Mouse (Mus musculus) retina, adult 2 months (tissue): Measurements from ENCODE around the gene Ybx2.

Experiments
- DNase-seq: peaks from one replicate; pipeline ENCODE4 v3.0.0-alpha.2; 2012; ENCODE audit warnings: low read depth, low spot score

Ybx2 gene

DNA sequence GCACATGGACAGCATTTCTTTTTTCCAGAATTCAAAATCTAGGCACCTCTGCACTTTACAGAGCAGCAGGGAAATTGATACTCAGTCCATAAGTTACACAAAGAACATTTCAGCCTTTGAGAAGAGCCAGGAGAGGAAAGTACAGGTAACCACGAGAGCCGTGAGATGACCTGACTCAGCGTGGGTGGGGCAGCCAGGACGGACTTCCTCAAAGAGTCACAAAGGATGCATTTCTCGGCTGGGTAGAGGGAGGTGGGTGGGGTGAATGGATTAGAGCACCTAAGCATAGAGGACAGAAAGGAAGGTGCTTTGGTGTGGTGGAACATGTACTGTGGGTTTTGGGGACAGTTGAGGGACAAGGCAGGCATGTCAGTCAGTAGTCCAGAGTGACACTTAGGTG is 26.2 kb downstream of the Ybx2 start:
- no peak for DNase-seq

DNA sequence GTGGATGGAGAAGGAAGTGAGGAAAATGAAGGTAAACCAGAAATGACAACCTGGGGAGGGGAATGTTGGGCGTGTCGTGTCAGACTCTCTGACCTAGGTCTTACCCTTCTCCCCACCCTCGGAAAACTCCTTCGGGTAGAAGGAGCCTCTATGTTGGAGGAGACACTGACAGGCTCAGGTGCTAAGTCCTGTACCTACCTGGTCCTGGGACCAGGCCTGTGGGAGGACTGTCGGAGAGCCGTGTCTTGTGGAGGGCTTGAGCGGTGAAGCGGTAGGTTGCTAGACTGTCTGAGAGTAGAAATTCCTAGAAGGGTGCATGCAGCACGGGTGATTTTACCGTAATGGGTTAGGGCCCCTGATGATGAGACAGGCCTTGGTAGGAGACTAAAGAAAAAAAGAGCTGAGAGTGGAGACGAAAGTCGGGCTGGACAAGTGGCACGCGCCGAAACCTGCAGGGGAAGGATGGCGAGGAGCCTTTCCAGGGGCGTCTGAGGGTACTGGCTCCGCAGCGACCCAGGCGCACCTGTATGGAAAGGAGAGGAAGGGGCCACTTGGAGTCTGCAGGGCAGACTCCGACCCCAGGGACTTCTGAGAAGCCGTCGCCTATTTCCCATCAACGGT is 29.2 kb downstream of the Ybx2 start, which contains the start of gene Cldn7:
Cldn7 (plus strand) TSS at position 130 of the 621 bp plus-strand sequence.
- DNase-seq, result no peak

DNA sequence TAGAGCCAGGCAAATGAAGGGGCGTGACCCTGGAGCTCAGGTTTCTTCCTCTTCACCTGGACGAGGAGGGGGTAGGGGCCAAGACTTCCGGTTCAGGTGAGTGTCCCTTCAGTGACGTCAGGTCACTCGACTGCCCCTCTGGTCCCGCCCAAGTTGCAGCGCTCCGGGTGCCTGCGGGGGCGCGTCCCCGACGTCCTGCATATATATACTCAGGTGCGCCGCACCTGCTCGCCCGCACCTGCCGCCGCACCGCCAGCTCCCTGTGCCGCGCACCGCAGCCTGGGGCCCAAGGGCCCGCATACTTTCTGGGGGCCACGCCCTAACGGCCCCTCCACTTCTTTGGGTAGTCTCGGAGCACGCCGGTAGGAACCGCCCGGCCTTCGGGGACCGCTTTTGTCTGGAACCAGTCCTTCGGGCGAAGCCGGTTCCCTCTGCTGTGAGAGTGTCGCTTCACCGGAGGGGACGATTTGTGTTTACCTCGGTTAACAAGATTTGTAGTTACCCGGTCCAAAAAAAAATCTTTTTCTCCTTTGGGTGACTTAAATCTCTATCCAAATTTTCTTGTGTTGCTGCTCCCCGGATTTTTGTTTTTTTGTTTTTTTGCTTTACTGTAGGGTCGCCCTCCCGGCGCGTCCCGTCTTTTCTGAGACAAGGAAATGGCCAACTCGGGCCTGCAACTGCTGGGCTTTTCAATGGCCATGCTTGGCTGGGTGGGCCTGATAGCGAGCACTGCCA is 29.8 kb downstream of the Ybx2 start:
- no peak for DNase-seq

DNA sequence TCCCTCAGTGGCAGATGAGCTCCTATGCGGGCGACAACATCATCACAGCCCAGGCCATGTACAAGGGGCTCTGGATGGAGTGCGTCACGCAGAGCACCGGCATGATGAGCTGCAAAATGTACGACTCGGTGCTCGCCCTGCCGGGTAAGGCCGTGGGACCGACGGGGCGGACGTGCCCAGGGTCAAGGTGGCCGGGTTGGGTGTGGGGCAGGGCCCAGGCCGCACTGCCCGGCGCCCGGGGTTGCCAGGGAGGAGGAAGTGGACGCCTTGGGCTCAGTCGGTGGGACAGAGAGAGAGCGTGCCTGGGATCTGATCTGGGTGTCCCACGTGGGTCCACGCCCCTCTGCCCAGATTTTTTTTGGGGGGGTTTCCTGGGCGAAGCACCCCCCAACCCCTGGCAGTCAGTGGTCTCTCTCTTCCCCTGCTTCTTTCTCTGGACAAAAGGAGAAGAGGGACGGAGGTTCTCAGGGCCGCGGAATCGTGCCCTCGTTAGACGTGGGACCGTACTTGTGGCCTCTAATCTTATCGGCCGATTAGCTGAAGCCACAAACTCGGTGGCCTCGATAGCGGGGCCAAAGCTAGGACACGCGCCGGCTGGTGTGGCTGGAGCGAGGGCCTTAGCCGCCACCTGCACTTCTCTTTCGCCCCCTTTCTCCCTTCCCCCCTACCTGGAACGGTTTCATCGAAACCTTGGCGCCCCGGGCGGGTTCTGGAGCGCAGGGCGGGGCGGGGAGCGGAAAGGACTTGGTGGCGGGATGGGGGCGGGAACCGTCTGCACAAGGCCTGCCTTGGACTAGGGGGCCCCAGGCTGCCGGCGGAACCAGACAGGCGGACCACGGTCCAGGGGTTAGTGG is 30.6 kb downstream of the Ybx2 start:
- no peak for DNase-seq

DNA sequence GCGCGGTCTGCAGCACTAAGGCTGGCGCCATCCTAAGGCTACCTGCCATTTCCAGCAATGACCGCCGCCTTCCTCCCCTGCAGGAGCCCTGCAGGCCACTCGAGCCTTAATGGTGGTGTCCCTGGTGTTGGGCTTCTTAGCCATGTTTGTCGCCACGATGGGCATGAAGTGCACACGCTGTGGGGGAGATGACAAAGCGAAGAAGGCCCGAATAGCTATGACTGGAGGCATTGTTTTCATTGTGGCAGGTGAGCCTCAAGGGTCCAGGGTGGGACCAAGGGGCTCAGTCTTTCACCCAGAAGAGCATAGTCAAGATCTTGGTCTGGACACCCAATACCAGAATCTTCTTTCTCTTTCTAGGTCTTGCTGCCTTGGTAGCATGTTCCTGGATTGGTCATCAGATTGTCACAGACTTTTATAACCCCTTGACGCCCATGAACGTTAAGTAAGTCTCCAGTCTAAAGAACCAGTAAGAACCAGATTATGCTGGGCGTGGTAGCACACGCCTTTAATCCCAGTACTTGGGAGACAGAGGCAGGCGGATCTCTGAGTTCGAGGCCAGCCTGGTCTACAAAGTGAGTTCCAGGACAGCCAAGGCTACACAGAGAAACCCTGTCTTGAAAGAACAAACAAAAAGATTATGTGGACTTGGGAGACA is 31.4 kb downstream of the Ybx2 start:
- DNase-seq, result no peak

DNA sequence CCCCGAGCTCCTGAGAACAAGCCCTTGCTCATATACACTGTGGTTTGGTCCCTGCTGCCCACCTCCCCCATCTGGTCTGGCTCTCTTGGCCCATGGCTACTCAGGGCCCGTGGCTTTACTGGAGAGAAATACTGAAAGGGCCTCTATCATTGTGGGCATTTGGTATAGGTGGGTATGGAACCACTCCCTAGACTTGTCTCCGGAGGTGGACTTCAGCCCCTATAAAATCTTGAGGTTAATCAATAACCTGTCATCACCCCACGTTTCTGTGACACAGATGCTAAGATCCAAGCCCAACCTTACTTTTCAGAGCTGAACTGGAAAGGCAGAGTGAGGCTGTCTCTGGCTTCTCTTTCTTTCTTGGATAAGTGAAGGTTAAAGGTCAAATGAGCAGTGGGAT is 33.2 kb downstream of the Ybx2 start:
- DNase-seq, result no peak

DNA sequence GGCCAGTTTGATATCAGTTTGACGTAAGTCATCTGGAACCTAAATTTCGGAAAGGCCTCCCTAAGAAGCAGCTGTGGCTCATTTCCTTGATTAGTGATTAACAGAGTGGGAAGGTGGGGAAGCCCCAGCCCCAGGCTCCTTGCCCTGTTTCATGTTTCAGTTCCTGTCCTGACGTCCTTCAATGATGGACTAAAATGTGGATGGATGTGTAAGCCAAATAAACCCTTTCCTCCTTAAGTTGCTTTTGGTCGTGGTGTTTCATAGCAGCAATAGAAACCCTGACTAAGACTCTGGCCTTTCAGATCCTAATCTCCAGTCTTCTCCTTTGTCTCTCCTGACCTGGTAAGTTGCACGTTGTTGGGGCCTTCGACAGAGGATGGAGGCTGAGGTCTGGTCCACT is 34.6 kb downstream of the Ybx2 start:
- no peak for DNase-seq

DNA sequence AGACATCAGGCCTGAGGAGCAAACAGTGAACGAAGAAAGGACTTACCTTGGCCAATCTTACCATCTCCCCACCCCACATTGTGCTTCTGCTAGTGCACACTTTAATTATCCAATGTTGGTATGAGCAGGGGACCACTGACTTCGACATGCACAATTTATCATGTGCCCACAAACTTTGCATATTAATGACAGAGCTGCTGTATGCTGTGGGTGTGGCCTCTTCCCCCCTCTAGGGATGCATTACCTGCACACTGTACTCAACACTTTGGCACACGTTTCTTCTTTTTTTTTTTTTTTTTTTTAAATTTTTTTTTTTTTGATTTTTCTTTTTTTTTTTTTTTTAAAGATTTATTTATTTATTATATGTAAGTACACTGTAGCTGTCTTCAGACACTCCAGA is 35.2 kb downstream of the Ybx2 start:
- no peak for DNase-seq

DNA sequence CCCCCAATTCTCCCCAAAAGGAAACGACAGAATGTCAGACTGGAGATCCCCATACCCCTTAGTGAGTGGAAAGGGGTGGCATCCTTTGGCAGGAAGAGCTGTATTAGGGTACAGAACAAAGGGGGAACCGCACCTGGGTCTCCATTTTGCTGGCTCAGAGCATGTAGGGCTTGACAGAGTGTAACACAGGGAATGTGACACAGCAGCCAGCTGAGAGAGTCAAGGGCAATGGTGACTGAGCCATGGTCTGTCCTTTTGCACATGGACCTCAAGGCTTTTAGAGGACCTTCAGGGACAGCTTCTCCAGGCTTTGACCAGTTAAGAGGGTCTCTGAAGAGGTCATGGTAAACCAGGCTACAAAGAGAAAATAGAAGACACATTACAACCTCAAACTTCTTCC is 39.3 kb downstream of the Ybx2 start:
- DNase-seq, result no peak

DNA sequence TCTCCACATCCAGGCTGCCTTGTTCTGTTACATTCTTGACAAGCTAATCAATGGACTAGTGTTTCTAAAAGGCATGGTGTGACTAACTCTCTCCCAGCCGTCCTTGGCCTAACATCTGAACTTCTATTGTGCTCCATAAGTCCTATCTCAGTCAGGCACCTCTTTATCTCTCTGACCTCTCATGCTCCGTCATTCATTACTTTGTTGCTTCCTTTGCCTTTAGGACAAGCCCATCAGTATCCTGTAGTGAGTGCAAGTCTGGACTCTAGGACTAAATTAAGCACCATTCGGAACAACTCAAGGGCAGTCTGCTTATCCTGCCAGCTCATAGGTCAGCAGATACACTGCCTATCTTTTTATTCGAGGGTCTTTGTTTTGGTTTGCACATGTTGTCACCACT is 40.7 kb downstream of the Ybx2 start:
- no peak for DNase-seq

DNA sequence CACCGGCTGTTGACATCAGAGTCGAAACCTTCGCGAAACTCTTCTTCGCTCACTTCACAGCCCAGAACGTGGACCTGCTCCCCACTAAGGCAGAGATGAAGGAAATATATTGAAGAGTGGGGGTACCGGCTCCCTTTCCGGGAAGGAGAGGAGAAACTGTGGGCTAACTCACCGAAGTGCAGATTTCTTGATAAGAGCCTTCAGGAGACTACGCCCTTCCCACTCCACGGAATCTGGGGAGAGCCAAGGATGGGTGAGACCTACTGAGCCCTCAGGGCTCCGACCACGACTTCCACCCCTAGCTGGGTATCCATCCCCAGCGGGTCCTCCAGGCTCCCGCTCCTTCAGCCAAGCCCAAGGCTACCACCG is 44.2 kb downstream of the Ybx2 start:
- DNase-seq, result no peak

DNA sequence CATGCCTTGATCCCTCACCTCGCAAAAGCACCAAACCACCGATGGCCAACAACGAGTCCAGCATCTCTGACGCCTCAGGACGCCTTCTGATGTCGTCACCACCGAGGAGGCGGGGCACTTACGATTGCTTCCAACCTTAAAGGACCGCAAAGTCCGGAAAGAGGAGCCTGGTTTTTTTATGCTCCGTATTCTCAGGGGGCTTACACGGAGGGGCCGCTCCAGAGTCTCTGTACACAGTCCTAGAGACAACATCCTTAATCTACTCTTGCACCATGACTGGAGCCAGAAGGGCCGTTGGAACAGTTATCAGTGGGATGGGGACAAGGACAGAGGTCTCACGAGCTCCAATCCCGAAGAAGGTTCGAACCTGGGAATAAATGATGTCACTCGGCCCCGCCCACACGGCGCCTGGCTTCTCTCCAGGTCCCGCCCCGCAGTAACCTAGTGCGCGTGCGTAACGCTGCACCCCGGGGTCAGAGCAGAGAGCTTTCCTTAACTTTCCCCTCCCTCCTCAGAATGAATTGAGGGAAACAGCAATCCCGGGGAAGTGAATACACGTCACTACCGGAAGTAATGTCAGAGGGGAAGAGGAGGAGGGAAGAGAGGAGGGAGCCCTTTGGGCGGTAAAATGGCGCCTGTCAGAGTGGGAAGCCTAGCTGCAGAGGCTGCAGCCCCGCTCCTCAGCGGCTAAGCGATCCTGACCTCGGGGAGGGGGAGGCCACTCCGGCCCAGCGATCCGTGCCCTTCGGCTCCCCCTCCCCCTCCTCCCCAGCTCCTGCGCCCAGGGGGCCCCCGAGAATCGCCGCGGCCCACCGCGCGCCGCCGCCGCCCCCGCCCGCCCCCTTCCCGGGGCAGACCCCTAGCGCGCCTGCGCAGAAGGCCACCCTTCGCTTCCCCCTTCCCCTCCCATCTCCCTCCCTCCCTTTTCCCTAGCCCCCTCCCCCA is 44.9 kb downstream of the Ybx2 start:
- DNase-seq, result peak; percentile 97

DNA sequence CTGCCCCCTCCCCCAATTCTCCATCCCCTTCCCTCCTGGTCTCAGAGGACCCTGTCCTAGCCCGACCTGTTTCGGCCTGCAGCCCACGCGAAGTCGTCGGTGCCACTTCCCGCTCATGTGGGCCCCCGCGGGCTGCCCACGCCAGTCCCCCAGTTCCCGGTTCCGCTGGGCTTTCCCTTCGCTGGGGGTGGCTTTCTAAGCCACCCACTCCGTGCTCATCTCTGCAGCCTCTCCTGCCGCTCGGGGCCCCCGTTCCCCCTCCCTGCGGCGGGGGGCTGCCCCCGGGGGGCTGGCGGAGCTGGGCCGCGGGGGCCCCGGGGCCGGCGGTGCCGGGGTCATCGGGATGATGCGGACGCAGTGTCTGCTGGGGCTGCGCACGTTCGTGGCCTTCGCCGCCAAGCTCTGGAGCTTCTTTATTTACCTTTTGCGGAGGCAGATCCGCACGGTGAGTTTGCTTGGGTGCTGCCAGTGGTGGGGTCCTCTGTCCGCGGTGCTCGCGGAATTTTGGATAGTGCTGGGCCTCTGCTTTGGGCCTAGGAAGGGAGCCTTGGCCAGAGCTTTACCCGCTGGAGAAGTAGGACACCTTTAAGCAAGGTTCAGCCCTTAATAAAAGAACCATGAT is 45.7 kb downstream of the Ybx2 start, which contains the start of gene Ctdnep1:
Ctdnep1 (plus strand) TSS at position 16 of the 622 bp plus-strand sequence.
- no peak for DNase-seq

DNA sequence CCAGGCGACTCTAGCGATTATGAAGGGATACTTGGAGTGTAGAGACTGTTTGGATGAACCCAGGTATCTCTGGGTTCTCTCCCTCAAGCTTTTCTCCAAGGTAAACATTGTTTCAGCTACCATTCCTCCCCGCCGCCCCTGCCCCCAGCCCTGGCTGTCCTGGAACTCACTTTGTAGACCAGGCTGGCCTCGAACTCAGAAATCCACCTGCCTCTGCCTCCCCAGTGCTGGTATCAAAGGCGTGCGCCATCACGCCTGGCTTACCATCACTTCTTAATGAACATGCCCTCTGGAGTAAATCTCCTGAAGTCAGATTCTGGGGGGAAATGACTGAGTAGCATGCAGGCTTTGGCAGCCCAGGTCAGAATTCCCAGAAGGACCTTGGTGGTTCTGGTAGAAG is 46.6 kb downstream of the Ybx2 start, which contains the start of gene Elp5:
Elp5 (minus strand) TSS at position 293 of the 400 bp plus-strand sequence.
- DNase-seq, result no peak

DNA sequence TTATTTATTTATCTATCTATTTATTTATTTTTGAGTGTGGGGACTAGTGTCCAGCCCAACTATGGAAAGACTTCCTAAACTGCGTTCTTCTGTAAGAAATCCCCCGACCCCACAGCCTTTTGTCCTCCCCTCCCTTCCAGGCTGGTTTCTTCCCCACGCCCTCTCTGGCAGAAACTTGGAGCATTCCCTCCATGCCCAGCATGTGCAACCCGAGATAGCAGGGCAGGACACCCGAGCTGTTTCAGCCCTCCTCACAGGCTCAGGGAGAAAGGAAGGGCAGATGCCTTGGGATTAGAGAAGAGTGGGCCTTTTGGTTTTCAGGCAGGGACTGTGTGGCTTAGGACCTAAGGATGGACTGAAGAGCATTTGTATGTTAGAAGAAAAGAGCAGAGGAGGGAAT is 47.3 kb downstream of the Ybx2 start:
- no peak for DNase-seq

DNA sequence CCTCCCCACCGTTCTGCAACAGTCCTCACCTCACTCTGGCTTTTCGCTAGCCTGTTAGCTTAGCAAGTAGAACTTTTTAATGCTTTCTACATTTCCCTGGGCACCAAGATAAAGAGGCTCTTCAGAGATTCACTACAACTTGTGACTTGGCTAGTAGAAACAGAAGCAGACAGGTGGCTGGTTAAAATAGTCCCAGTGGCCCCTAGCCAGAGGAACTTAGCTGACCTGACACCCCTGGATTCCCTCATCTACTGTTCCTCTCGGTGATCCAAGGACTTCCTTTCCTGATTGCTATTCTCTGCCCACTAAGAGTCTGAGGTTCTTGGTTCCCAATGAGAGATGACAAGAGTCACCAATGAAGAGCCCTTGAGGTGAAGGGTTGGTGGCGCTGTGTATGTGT is 47.8 kb downstream of the Ybx2 start:
- DNase-seq, result no peak

DNA sequence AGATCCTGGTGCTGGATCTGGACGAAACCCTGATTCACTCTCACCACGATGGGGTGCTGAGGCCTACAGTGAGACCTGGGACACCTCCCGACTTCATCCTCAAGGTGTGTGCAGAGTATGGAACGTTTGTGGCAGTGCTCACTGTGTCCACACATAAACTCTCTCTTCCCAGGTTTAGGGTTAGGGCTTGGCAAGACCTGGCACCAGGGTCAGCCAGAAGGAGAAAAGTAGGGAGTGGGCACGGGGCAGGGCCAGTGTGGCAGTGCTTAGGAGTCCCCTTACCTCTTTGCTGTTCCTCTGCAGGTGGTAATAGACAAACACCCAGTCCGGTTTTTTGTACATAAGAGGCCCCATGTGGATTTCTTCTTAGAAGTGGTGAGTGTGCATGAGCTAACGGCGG is 48.8 kb downstream of the Ybx2 start:
- no peak for DNase-seq

DNA sequence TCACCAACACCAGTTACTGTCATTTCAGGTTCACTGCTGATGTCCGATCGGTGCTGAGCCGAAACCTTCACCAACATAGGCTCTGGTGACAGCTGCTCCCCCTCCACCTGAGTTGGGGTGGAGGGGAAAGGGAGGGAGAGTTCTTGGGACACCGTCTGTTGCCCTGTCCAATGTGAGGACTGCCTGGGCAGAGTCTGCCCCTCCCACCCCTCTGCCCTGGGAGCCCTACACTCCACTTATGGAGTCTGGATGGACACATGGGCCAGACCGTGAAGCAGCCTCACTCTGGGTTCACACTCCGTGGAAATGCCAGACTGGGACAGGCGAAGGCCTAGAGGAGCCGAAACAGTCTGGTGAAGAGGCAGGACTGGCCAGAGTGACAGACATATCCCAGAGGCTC is 54.4 kb downstream of the Ybx2 start:
- no peak for DNase-seq
